Mouse (Mus musculus): ENCODE results near the gene Bst1. TPM values are rescaled to one million over a fixed set of nuclear protein-coding genes. Genes with fewer than 3 reads are reported as not detected.
A peak's percentile ranks its signal among the peaks of the same experiment; 100 is the strongest.

Gene Bst1
- polyA plus RNA-seq, 1 experiment from 2014 or later, result 7.4 TPM

GRCm38 (mm10) chr5:43853868-43854488 is 35.3 kb downstream of the Bst1 start:
- no peak for DNase-seq (ENCODE audit: low spot score)

- no peak for DNase-seq (ENCODE audit: low spot score)
These were observed 37.1 kb downstream of the Bst1 start for GRCm38 (mm10) chr5:43855769-43856168.

GRCm38 (mm10) chr5:43859663-43860062 is 41.0 kb downstream of the Bst1 start:
- DNase-seq (ENCODE audit: low spot score), result no peak

GRCm38 (mm10) chr5:43860096-43860495 is 41.4 kb downstream of the Bst1 start:
- DNase-seq (ENCODE audit: low spot score), result no peak

- no peak for DNase-seq (ENCODE audit: low spot score)
These were observed 42.2 kb downstream of the Bst1 start for GRCm38 (mm10) chr5:43860670-43861431.

- no peak for DNase-seq (ENCODE audit: low spot score)
These were observed 45.0 kb downstream of the Bst1 start for GRCm38 (mm10) chr5:43863642-43864041.

- no peak for DNase-seq (ENCODE audit: low spot score)
These were observed 46.6 kb downstream of the Bst1 start for GRCm38 (mm10) chr5:43865316-43865715.

GRCm38 (mm10) chr5:43868253-43868652 is 49.6 kb downstream of the Bst1 start, which contains the start of gene Cd38:
Gene Cd38, plus strand, starts transcription at chr5:43868553.
- no peak for DNase-seq (ENCODE audit: low spot score)

GRCm38 (mm10) chr5:43868711-43869600 is 50.3 kb downstream of the Bst1 start:
- DNase-seq (ENCODE audit: low spot score), result peak; percentile 14

- DNase-seq (ENCODE audit: low spot score), result no peak
These were observed 53.2 kb downstream of the Bst1 start for GRCm38 (mm10) chr5:43871845-43872244.

- DNase-seq (ENCODE audit: low spot score), result no peak
These were observed 54.0 kb downstream of the Bst1 start for GRCm38 (mm10) chr5:43872652-43873051.

- no peak for DNase-seq (ENCODE audit: low spot score)
These were observed 63.3 kb downstream of the Bst1 start for GRCm38 (mm10) chr5:43882034-43882433.

GRCm38 (mm10) chr5:43885060-43885820 is 66.6 kb downstream of the Bst1 start:
- DNase-seq (ENCODE audit: low spot score), result no peak

- DNase-seq (ENCODE audit: low spot score), result peak; percentile 62
These were observed 73.7 kb downstream of the Bst1 start for GRCm38 (mm10) chr5:43892386-43892785.

Other genes with a start within 250 kb of the Bst1 start
- gene Cc2d2a, start 156.5 kb upstream of the Bst1 start, polyA plus RNA-seq (2015; fragmentation: Nextera tagmentation; extraction: Ambion mirVana), result 1.4 and 1.8 TPM in 2 replicates
- gene Fbxl5, start 2.8 kb downstream of the Bst1 start, polyA plus RNA-seq (2015; fragmentation: Nextera tagmentation; extraction: Ambion mirVana), result 62.4 and 63.8 TPM in 2 replicates
- gene Cd38, start 49.7 kb downstream of the Bst1 start, polyA plus RNA-seq (2015; fragmentation: Nextera tagmentation; extraction: Ambion mirVana), result 4.6 and 5.0 TPM in 2 replicates
- gene Gm7879, start 94.3 kb downstream of the Bst1 start, polyA plus RNA-seq (2015; fragmentation: Nextera tagmentation; extraction: Ambion mirVana), result 0.53 and 0.73 TPM in 2 replicates
- 5.0 and 7.2 TPM in 2 replicates for gene Fgfbp1, start 162.9 kb downstream of the Bst1 start, polyA plus RNA-seq (2015; fragmentation: Nextera tagmentation; extraction: Ambion mirVana)